Mouse (Mus musculus) bone marrow macrophage, adult 2 months (primary cell): ENCODE data around the gene Mindy3.

ENCODE experiments used
- CTCF ChIP-seq: IDR thresholded peaks from 2 replicates; pipeline ENCODE4 v1.5.1; 2012; ENCODE audit warnings: low read depth, mild to moderate bottlenecking, low read length, moderate library complexity
- POLR2A ChIP-seq: IDR thresholded peaks from 2 replicates; pipeline ENCODE4 v1.6.1; 2012; ENCODE audit warnings: mild to moderate bottlenecking, low read depth, low read length, borderline replicate concordance

DNA sequence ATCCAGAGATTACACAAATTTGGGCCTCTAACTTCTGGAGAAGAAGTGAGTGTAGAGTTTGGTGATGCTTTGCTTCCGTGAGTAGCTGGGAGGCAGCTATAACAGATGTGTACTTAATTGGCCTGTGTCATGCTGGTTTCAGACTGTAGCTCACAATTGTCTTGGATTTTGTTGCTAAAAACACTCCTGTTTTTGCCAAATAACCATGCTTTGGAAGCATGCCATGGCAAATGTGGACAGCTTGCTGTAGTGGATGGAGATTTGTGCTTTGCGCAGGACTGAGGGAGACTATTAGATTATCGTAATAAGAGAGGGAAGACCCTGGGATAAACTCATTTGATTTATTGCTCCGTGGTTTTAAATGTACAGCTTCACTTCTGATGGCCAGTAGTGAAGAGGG lies 101.2 kb downstream of the Mindy3 start:
- TF ChIP-seq POLR2A (no peak), CTCF (no peak)
